Mouse (Mus musculus): ENCODE data around the gene Sstr4. TPM values are rescaled to one million over a fixed set of nuclear protein-coding genes. Genes with fewer than 3 reads are reported as not detected.

Gene Sstr4
- polyA plus RNA-seq, 1 experiment, result not detected

GRCm38 (mm10) chr2:148419776-148420175 lies 24.6 kb downstream of the Sstr4 start:
- TF ChIP-seq POLR2A (IDR thresholded peaks at IDR 0.05; ENCODE audit: control insufficient read depth, low read depth, low read length) (no peak), CTCF (IDR thresholded peaks at IDR 0.05; ENCODE audit: control insufficient read depth, insufficient read depth, insufficient replicate concordance, low read depth, low read length) (no peak)

GRCm38 (mm10) chr2:148421112-148421511 lies 26.0 kb downstream of the Sstr4 start:
- Histone ChIP-seq H3K4me1 (ENCODE audit: control insufficient read depth, insufficient read depth, low read length) (no peaks in the 10 kb centered on the region), H3K36me3 (ENCODE audit: control insufficient read depth, insufficient read depth, low read length) (no peaks in the 10 kb centered on the region), H3K4me3 (ENCODE audit: control insufficient read depth, low read depth, low read length) (no peak overlapping the region), H3K27ac (ENCODE audit: control insufficient read depth, insufficient read depth, low read depth, low read length) (no peak overlapping the region), H3K27me3 (ENCODE audit: control insufficient read depth, insufficient read depth, low read length) (no peaks in the 10 kb centered on the region)
- no peak for TF ChIP-seq CTCF (IDR thresholded peaks at IDR 0.05; ENCODE audit: control insufficient read depth, insufficient read depth, insufficient replicate concordance, low read depth, low read length)
- no peak for TF ChIP-seq POLR2A (IDR thresholded peaks at IDR 0.05; ENCODE audit: control insufficient read depth, low read depth, low read length)

More at GRCm38 (mm10) chr2:148419776-148420175, 24.6 kb downstream of the Sstr4 start:
- Histone ChIP-seq H3K27ac (ENCODE audit: control insufficient read depth, insufficient read depth, low read depth, low read length) (no peak overlapping the region), H3K36me3 (ENCODE audit: control insufficient read depth, insufficient read depth, low read length) (no peaks in the 10 kb centered on the region), H3K4me3 (ENCODE audit: control insufficient read depth, low read depth, low read length) (no peak overlapping the region), H3K27me3 (ENCODE audit: control insufficient read depth, insufficient read depth, low read length) (no peaks in the 10 kb centered on the region), H3K4me1 (ENCODE audit: control insufficient read depth, insufficient read depth, low read length) (no peaks in the 10 kb centered on the region)

GRCm38 (mm10) chr2:148421706-148422105 lies 26.6 kb downstream of the Sstr4 start:
- Histone ChIP-seq H3K4me1 (ENCODE audit: control insufficient read depth, insufficient read depth, low read length) (no peaks in the 10 kb centered on the region), H3K4me3 (ENCODE audit: control insufficient read depth, low read depth, low read length) (no peak overlapping the region), H3K27me3 (ENCODE audit: control insufficient read depth, insufficient read depth, low read length) (no peaks in the 10 kb centered on the region), H3K36me3 (ENCODE audit: control insufficient read depth, insufficient read depth, low read length) (no peaks in the 10 kb centered on the region), H3K27ac (ENCODE audit: control insufficient read depth, insufficient read depth, low read depth, low read length) (no peak overlapping the region)
- TF ChIP-seq POLR2A (IDR thresholded peaks at IDR 0.05; ENCODE audit: control insufficient read depth, low read depth, low read length) (no peak), CTCF (IDR thresholded peaks at IDR 0.05; ENCODE audit: control insufficient read depth, insufficient read depth, insufficient replicate concordance, low read depth, low read length) (no peak)

- Histone ChIP-seq H3K36me3 (ENCODE audit: control insufficient read depth, insufficient read depth, low read length) (no peaks in the 10 kb centered on the region), H3K4me3 (ENCODE audit: control insufficient read depth, low read depth, low read length) (no peak overlapping the region), H3K4me1 (ENCODE audit: control insufficient read depth, insufficient read depth, low read length) (no peaks in the 10 kb centered on the region), H3K27me3 (ENCODE audit: control insufficient read depth, insufficient read depth, low read length) (no peaks in the 10 kb centered on the region), H3K27ac (ENCODE audit: control insufficient read depth, insufficient read depth, low read depth, low read length) (no peak overlapping the region)
- no peak for TF ChIP-seq POLR2A (IDR thresholded peaks at IDR 0.05; ENCODE audit: control insufficient read depth, low read depth, low read length)
- no peak for TF ChIP-seq CTCF (IDR thresholded peaks at IDR 0.05; ENCODE audit: control insufficient read depth, insufficient read depth, insufficient replicate concordance, low read depth, low read length)
These were observed 30.7 kb downstream of the Sstr4 start for GRCm38 (mm10) chr2:148425709-148426382.

GRCm38 (mm10) chr2:148427553-148427952 lies 32.4 kb downstream of the Sstr4 start:
- Histone ChIP-seq H3K36me3 (ENCODE audit: control insufficient read depth, insufficient read depth, low read length) (no peaks in the 10 kb centered on the region), H3K4me3 (ENCODE audit: control insufficient read depth, low read depth, low read length) (no peak overlapping the region), H3K27me3 (ENCODE audit: control insufficient read depth, insufficient read depth, low read length) (no peaks in the 10 kb centered on the region), H3K4me1 (ENCODE audit: control insufficient read depth, insufficient read depth, low read length) (no peaks in the 10 kb centered on the region), H3K27ac (ENCODE audit: control insufficient read depth, insufficient read depth, low read depth, low read length) (no peak overlapping the region)
- TF ChIP-seq POLR2A (IDR thresholded peaks at IDR 0.05; ENCODE audit: control insufficient read depth, low read depth, low read length) (no peak), CTCF (IDR thresholded peaks at IDR 0.05; ENCODE audit: control insufficient read depth, insufficient read depth, insufficient replicate concordance, low read depth, low read length) (no peak)

- no peak for TF ChIP-seq CTCF (IDR thresholded peaks at IDR 0.05; ENCODE audit: control insufficient read depth, insufficient read depth, insufficient replicate concordance, low read depth, low read length)
- TF ChIP-seq POLR2A (IDR thresholded peaks at IDR 0.05; ENCODE audit: control insufficient read depth, low read depth, low read length), result no peak
- H3K4me1 ChIP-seq (ENCODE audit: control insufficient read depth, insufficient read depth, low read length), result no peaks in the 10 kb centered on the region
- H3K27ac ChIP-seq (ENCODE audit: control insufficient read depth, insufficient read depth, low read depth, low read length), result no peak overlapping the region
- H3K4me3 ChIP-seq (ENCODE audit: control insufficient read depth, low read depth, low read length), result no peak overlapping the region
- H3K27me3 ChIP-seq (ENCODE audit: control insufficient read depth, insufficient read depth, low read length), result no peaks in the 10 kb centered on the region
- H3K36me3 ChIP-seq (ENCODE audit: control insufficient read depth, insufficient read depth, low read length), result no peaks in the 10 kb centered on the region
These were observed 33.4 kb downstream of the Sstr4 start for GRCm38 (mm10) chr2:148428523-148428922.

GRCm38 (mm10) chr2:148429001-148429505 lies 33.9 kb downstream of the Sstr4 start:
- Histone ChIP-seq H3K36me3 (ENCODE audit: control insufficient read depth, insufficient read depth, low read length) (no peaks in the 10 kb centered on the region), H3K27me3 (ENCODE audit: control insufficient read depth, insufficient read depth, low read length) (no peaks in the 10 kb centered on the region), H3K27ac (ENCODE audit: control insufficient read depth, insufficient read depth, low read depth, low read length) (no peak overlapping the region), H3K4me3 (ENCODE audit: control insufficient read depth, low read depth, low read length) (no peak overlapping the region), H3K4me1 (ENCODE audit: control insufficient read depth, insufficient read depth, low read length) (no peaks in the 10 kb centered on the region)
- no peak for TF ChIP-seq POLR2A (IDR thresholded peaks at IDR 0.05; ENCODE audit: control insufficient read depth, low read depth, low read length)
- no peak for TF ChIP-seq CTCF (IDR thresholded peaks at IDR 0.05; ENCODE audit: control insufficient read depth, insufficient read depth, insufficient replicate concordance, low read depth, low read length)
